Mouse (Mus musculus) C2C12 (cell line): ENCODE measurements around the gene Polr3b. TPM values are rescaled to one million over a fixed set of nuclear protein-coding genes. Genes with fewer than 3 reads are reported as not detected.

Experiments
- H3K27me3 ChIP-seq: one replicate; pipeline ENCODE4 v1.6.1; 2011; ENCODE audit not compliant: control insufficient read depth, insufficient read depth, insufficient read length
- H3K36me3 ChIP-seq: one replicate; pipeline ENCODE4 v1.6.1; 2011; ENCODE audit not compliant: control insufficient read depth, insufficient read depth
- H3K4me3 ChIP-seq: one replicate; pipeline ENCODE4 v1.5.1; 2011; ENCODE audit warnings: mild to moderate bottlenecking, control low read depth; ENCODE audit not compliant: poor library complexity, insufficient read depth, severe bottlenecking
- H3K79me2 ChIP-seq: one replicate; pipeline ENCODE4 v1.6.1; 2011; ENCODE audit not compliant: control insufficient read depth, insufficient read depth
- H3K79me3 ChIP-seq: one replicate; pipeline ENCODE4 v1.6.1; 2011; ENCODE audit warnings: low read depth, control low read depth
- H3ac ChIP-seq: one replicate; pipeline ENCODE3; 2011; ENCODE audit warnings: low read depth; ENCODE audit not compliant: control insufficient read depth, insufficient read length
- CEBPB ChIP-seq: IDR thresholded peaks from one replicate; pipeline ENCODE4 v1.6.1; 2011; ENCODE audit warnings: low read depth, mild to moderate bottlenecking, control low read depth, moderate library complexity
- CTCF ChIP-seq: IDR thresholded peaks from one replicate; pipeline ENCODE4 v1.5.1; 2011; ENCODE audit not compliant: control insufficient read depth, insufficient read depth, insufficient read length
- FOSL1 ChIP-seq: IDR thresholded peaks from one replicate; pipeline ENCODE4 v1.8.0; 2011; ENCODE audit warnings: mild to moderate bottlenecking, low read length; ENCODE audit not compliant: poor library complexity, insufficient read depth, severe bottlenecking
- MAX ChIP-seq: IDR thresholded peaks from one replicate; pipeline ENCODE4 v1.6.1; 2011; ENCODE audit warnings: mild to moderate bottlenecking, control low read depth
- MYOD1 ChIP-seq: IDR thresholded peaks from one replicate; pipeline ENCODE4 v1.6.1; 2011; ENCODE audit warnings: low read depth; ENCODE audit not compliant: control insufficient read depth, insufficient read length
- MYOG ChIP-seq: IDR thresholded peaks from one replicate; pipeline ENCODE4 v1.6.1; 2011; ENCODE audit not compliant: control insufficient read depth, insufficient read length; ENCODE audit errors: extremely low read depth
- USF1 ChIP-seq: IDR thresholded peaks from one replicate; pipeline ENCODE4 v1.6.1; 2011; ENCODE audit warnings: low read depth, mild to moderate bottlenecking, control low read depth, moderate library complexity
- polyA plus RNA-seq: library from polyadenylated mRNA; unstranded; fragments of >200 nt; fragmentation: generic; extraction: Trizol; gene quantifications from one replicate; pipeline ENCODE4 v1.2.1, GENCODE M21; 2012; ENCODE audit warnings: missing spikeins

Gene Polr3b
- polyA plus RNA-seq, 1 experiment: 9.5 TPM

- H3K79me3 ChIP-seq: no peaks in the 10 kb centered on the region
- TF ChIP-seq CEBPB (no peak), FOSL1 (no peak), MAX (no peak), USF1 (no peak), CTCF (no peak), MYOD1 (no peak), MYOG (no peak)
- peaks cover 37% of the 10 kb centered on the region for H3K36me3 ChIP-seq
- H3K79me2 ChIP-seq: no peaks in the 10 kb centered on the region
- no peak overlapping the region for H3K4me3 ChIP-seq
- no peaks in the 10 kb centered on the region for H3K27me3 ChIP-seq
- H3ac ChIP-seq: no peak overlapping the region
These were observed 64.6 kb downstream of the Polr3b start for GRCm38 (mm10) chr10:84686705-84687104.

DNA sequence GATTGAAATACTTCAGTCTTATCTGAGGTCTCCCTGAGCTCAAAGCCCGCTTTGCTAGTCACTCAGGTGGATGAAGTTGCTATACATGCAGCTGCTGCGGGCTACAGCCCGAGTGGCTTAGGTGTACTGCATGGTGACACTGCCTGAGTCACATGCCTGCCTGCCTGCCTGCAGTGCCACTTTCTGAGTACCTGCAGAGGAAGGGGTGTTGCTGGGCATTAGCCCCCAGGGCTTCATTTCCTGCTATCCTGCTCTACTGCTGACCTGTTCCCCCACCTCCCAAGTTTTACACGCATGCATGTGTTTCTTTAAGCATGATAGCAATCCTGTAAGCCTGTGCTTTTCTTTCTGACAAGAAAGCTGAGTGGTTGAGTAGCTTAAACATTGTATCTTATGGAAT lies 65.6 kb downstream of the Polr3b start:
- Histone ChIP-seq H3ac (no peak overlapping the region), H3K79me2 (no peaks in the 10 kb centered on the region), H3K79me3 (no peaks in the 10 kb centered on the region), H3K36me3 (peaks cover 37% of the 10 kb centered on the region), H3K4me3 (no peak overlapping the region), H3K27me3 (no peaks in the 10 kb centered on the region)
- no peak for TF ChIP-seq CTCF
- TF ChIP-seq MAX: no peak
- no peak for TF ChIP-seq FOSL1
- no peak for TF ChIP-seq MYOG
- TF ChIP-seq CEBPB: no peak
- TF ChIP-seq USF1: no peak
- no peak for TF ChIP-seq MYOD1

GRCm38 (mm10) chr10:84689846-84690245 lies 67.8 kb downstream of the Polr3b start:
- Histone ChIP-seq H3K4me3 (no peak overlapping the region), H3ac (no peak overlapping the region), H3K36me3 (peaks cover 27% of the 10 kb centered on the region), H3K27me3 (no peaks in the 10 kb centered on the region), H3K79me2 (no peaks in the 10 kb centered on the region), H3K79me3 (no peaks in the 10 kb centered on the region)
- TF ChIP-seq CEBPB: no peak
- TF ChIP-seq MYOD1: no peak
- TF ChIP-seq USF1: no peak
- TF ChIP-seq MAX: no peak
- TF ChIP-seq MYOG: no peak
- TF ChIP-seq CTCF: no peak
- TF ChIP-seq FOSL1: no peak

GRCm38 (mm10) chr10:84690818-84691217 lies 68.7 kb downstream of the Polr3b start:
- Histone ChIP-seq H3K27me3 (no peaks in the 10 kb centered on the region), H3ac (no peak overlapping the region), H3K4me3 (no peak overlapping the region), H3K79me2 (no peaks in the 10 kb centered on the region), H3K36me3 (peaks cover 24% of the 10 kb centered on the region), H3K79me3 (no peaks in the 10 kb centered on the region)
- TF ChIP-seq FOSL1: no peak
- TF ChIP-seq CEBPB: no peak
- TF ChIP-seq USF1: no peak
- no peak for TF ChIP-seq MYOD1
- no peak for TF ChIP-seq MAX

DNA sequence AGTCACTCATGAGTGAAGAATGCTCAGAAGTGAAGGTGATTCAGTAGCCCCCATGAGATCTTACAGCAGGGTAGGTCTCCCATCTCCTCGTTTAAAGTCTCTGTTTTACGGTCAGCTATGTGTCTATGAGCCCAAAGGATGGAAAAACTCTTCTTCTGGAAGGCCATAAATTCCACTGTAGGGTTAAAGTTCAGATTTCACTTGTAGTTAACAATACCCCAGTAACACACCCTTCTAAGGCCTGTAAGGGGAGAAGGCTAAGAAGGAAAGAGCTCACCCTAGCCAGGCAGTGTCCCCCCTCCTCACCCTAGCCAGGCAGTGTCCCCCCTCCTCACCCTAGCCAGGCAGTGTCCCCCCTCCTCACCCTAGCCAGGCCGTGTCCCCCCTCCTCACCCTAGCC lies 69.6 kb downstream of the Polr3b start:
- H3K79me2 ChIP-seq: no peaks in the 10 kb centered on the region
- no peak for TF ChIP-seq MYOG
- TF ChIP-seq FOSL1: no peak
- no peak for TF ChIP-seq MYOD1
- no peak for TF ChIP-seq CEBPB
- no peak for TF ChIP-seq MAX
- no peak for TF ChIP-seq CTCF
- TF ChIP-seq USF1: no peak
- H3K79me3 ChIP-seq: no peaks in the 10 kb centered on the region
- H3ac ChIP-seq: no peak overlapping the region
- peaks cover 29% of the 10 kb centered on the region for H3K36me3 ChIP-seq
- H3K27me3 ChIP-seq: no peaks in the 10 kb centered on the region
- no peak overlapping the region for H3K4me3 ChIP-seq
